Mouse (Mus musculus) neural tube, embryonic 13.5 days (tissue): ENCODE measurements at regions not wholly inside any gene's neighbourhood (a gene's known extent, or its start where the extent isn't known, plus 50 kb on each side); places are given as distances from the start of the nearest gene placed in this dataset.

Experiments used
- ATAC-seq: fragments of 200-750 bp; cut with Nextera tagmentation; 2 replicates; pipeline ENCODE4 v1.8.0; 2017; ENCODE audit warnings: low read depth, mild to moderate bottlenecking, moderate TSS enrichment, moderate library complexity
- H3K27ac ChIP-seq: fragments of 300-500 bp; sonication (generic); replicated peaks from 2 replicates; pipeline ENCODE4 v1.5.1; 2015; ENCODE audit warnings: moderate library complexity, mild to moderate bottlenecking, inconsistent platforms
- H3K27me3 ChIP-seq: fragments of 300-500 bp; sonication (generic); 2 replicates; pipeline ENCODE4 v1.6.1; 2015; ENCODE audit warnings: mild to moderate bottlenecking, inconsistent platforms
- H3K36me3 ChIP-seq: fragments of 300-500 bp; sonication (generic); 2 replicates; pipeline ENCODE4 v1.6.1; 2015; ENCODE audit warnings: mild to moderate bottlenecking, inconsistent platforms
- H3K4me1 ChIP-seq: fragments of 300-500 bp; sonication (generic); replicated peaks from 2 replicates; pipeline ENCODE4 v1.6.1; 2015; ENCODE audit warnings: inconsistent platforms
- H3K4me2 ChIP-seq: fragments of 300-500 bp; sonication (generic); 2 replicates; pipeline ENCODE4 v1.6.1; 2015; ENCODE audit warnings: inconsistent platforms, mild to moderate bottlenecking, moderate library complexity
- H3K4me3 ChIP-seq: fragments of 300-500 bp; sonication (generic); 2 replicates; pipeline ENCODE4 v1.5.1; 2015; ENCODE audit warnings: mild to moderate bottlenecking, inconsistent platforms
- H3K9ac ChIP-seq: fragments of 300-500 bp; sonication (generic); 2 replicates; pipeline ENCODE4 v1.6.1; 2015; ENCODE audit warnings: moderate library complexity, mild to moderate bottlenecking, inconsistent platforms
- H3K9me3 ChIP-seq: fragments of 300-500 bp; sonication (generic); 2 replicates; pipeline ENCODE4 v1.6.1; 2016; ENCODE audit warnings: inconsistent platforms
- WGBS: fragments of 180-500 bp; shearing (Covaris S2); methylation state at CpG from one replicate; pipeline ENCODE4 v1.1.7; 2015; 5-methylcytosine and 5-hydroxymethylcytosine counted together

GRCm38 (mm10) chr14:118374819-118375520 is 108.2 kb downstream of the Gm9376 start:
- WGBS, result 69% methylated on average over 10 of the region's 10 CpGs
- peaks cover 5% of the 10 kb centered on the region; the same call in 1 of the 2 replicates for H3K27me3 ChIP-seq
- no peak for ATAC-seq

GRCm38 (mm10) chr14:118375641-118376040 is 108.9 kb downstream of the Gm9376 start:
- H3K9me3 ChIP-seq, result no peaks in the 10 kb centered on the region
- H3K36me3 ChIP-seq, result no peaks in the 10 kb centered on the region
- no peak overlapping the region for H3K27ac ChIP-seq
- 93% methylated on average over 12 of the region's 12 CpGs for WGBS
- no peak overlapping the region for H3K4me2 ChIP-seq
- H3K27me3 ChIP-seq, result peaks cover 4% of the 10 kb centered on the region; the same call in 1 of the 2 replicates
- H3K4me3 ChIP-seq, result no peak overlapping the region
- ATAC-seq, result no peak
- H3K9ac ChIP-seq, result no peak overlapping the region
- no peaks in the 10 kb centered on the region for H3K4me1 ChIP-seq

More at GRCm38 (mm10) chr14:118374819-118375520, 108.2 kb downstream of the Gm9376 start:
- Histone ChIP-seq H3K9me3 (no peaks in the 10 kb centered on the region), H3K4me1 (peaks cover under 1% of the 10 kb centered on the region; the same call in 1 of the 2 replicates), H3K4me3 (no peak overlapping the region), H3K27ac (no peak overlapping the region), H3K9ac (no peak overlapping the region), H3K4me2 (no peak overlapping the region), H3K36me3 (no peaks in the 10 kb centered on the region)

GRCm38 (mm10) chr14:118379624-118380023 is 112.9 kb downstream of the Gm9376 start:
- Histone ChIP-seq H3K9me3 (no peaks in the 10 kb centered on the region), H3K4me2 (no peak overlapping the region), H3K4me1 (peaks cover 8% of the 10 kb centered on the region; the same call in 1 of the 2 replicates), H3K27me3 (no peaks in the 10 kb centered on the region), H3K36me3 (no peaks in the 10 kb centered on the region), H3K4me3 (no peak overlapping the region), H3K27ac (no peak overlapping the region), H3K9ac (no peak overlapping the region)
- ATAC-seq, result no peak
- WGBS, result 48% methylated on average over 8 of the region's 8 CpGs

- H3K27me3 ChIP-seq, result no peaks in the 10 kb centered on the region
- H3K4me1 ChIP-seq, result peaks cover 15% of the 10 kb centered on the region; the same call in 1 of the 2 replicates
- no peaks in the 10 kb centered on the region for H3K36me3 ChIP-seq
- no peaks in the 10 kb centered on the region for H3K9me3 ChIP-seq
- H3K4me3 ChIP-seq, result no peak overlapping the region
- no peak overlapping the region for H3K9ac ChIP-seq
- H3K27ac ChIP-seq, result no peak overlapping the region
- no peak; the same call in 1 of the 2 replicates for ATAC-seq
- 23% methylated on average over 7 of the region's 7 CpGs for WGBS
- peak overlapping the region; percentile 31 for H3K4me2 ChIP-seq
Observed at GRCm38 (mm10) chr14:118385529-118385932, 118.8 kb downstream of the Gm9376 start.

GRCm38 (mm10) chr14:118388061-118388460 is 121.3 kb downstream of the Gm9376 start:
- no peaks in the 10 kb centered on the region for H3K27me3 ChIP-seq
- WGBS, result 85% methylated on average over 15 of the region's 15 CpGs

GRCm38 (mm10) chr14:118390790-118391189 is 124.0 kb downstream of the Gm9376 start:
- Histone ChIP-seq H3K27me3 (no peaks in the 10 kb centered on the region), H3K36me3 (no peaks in the 10 kb centered on the region), H3K4me1 (no peaks in the 10 kb centered on the region; the same call in 1 of the 2 replicates), H3K9ac (no peak overlapping the region), H3K4me3 (no peak overlapping the region), H3K4me2 (no peak overlapping the region), H3K9me3 (no peaks in the 10 kb centered on the region), H3K27ac (no peak overlapping the region)
- no peak for ATAC-seq
- 73% methylated on average over 3 of the region's 3 CpGs for WGBS

More at GRCm38 (mm10) chr14:118388061-118388460, 121.3 kb downstream of the Gm9376 start:
- Histone ChIP-seq H3K27ac (no peak overlapping the region), H3K4me3 (no peak overlapping the region), H3K4me2 (no peak overlapping the region), H3K9me3 (no peaks in the 10 kb centered on the region), H3K9ac (no peak overlapping the region), H3K36me3 (no peaks in the 10 kb centered on the region), H3K4me1 (peaks cover 15% of the 10 kb centered on the region)
- no peak for ATAC-seq

GRCm38 (mm10) chr14:118391561-118391960 is 124.8 kb downstream of the Gm9376 start:
- H3K4me3 ChIP-seq, result no peak overlapping the region
- no peak for ATAC-seq
- H3K36me3 ChIP-seq, result no peaks in the 10 kb centered on the region
- H3K9ac ChIP-seq, result no peak overlapping the region
- no peaks in the 10 kb centered on the region for H3K27me3 ChIP-seq
- no peaks in the 10 kb centered on the region for H3K9me3 ChIP-seq
- WGBS, result 93% methylated on average over 5 of the region's 5 CpGs
- no peak overlapping the region for H3K27ac ChIP-seq
- no peaks in the 10 kb centered on the region; the same call in 1 of the 2 replicates for H3K4me1 ChIP-seq
- no peak overlapping the region for H3K4me2 ChIP-seq

GRCm38 (mm10) chr14:118393676-118394075 is 126.9 kb downstream of the Gm9376 start:
- ATAC-seq, result no peak
- no peaks in the 10 kb centered on the region for H3K36me3 ChIP-seq
- H3K9ac ChIP-seq, result no peak overlapping the region
- no peaks in the 10 kb centered on the region; the same call in 1 of the 2 replicates for H3K4me1 ChIP-seq
- H3K4me2 ChIP-seq, result no peak overlapping the region
- 51% methylated on average over 6 of the region's 6 CpGs for WGBS
- H3K9me3 ChIP-seq, result no peaks in the 10 kb centered on the region
- no peak overlapping the region for H3K27ac ChIP-seq
- H3K27me3 ChIP-seq, result no peaks in the 10 kb centered on the region
- no peak overlapping the region for H3K4me3 ChIP-seq

- ATAC-seq, result peak; percentile 74
- Histone ChIP-seq H3K9ac (no peak overlapping the region), H3K36me3 (no peaks in the 10 kb centered on the region), H3K27ac (no peak overlapping the region), H3K4me2 (no peak overlapping the region), H3K27me3 (peaks cover 29% of the 10 kb centered on the region), H3K9me3 (peaks cover 9% of the 10 kb centered on the region), H3K4me1 (peaks cover 18% of the 10 kb centered on the region), H3K4me3 (no peak overlapping the region)
- 26% methylated on average over 4 of the region's 4 CpGs for whole genome bisulfite sequencing
Observed at GRCm38 (mm10) chr14:118414275-118414674, 147.5 kb downstream of the Gm9376 start.

- H3K9ac ChIP-seq, result no peak overlapping the region; the same call in 1 of the 2 replicates
- no peak overlapping the region for H3K27ac ChIP-seq
- peaks cover 29% of the 10 kb centered on the region for H3K27me3 ChIP-seq
- no peak overlapping the region for H3K4me3 ChIP-seq
- 0 out of 2 replicates have a peak, but pooled peaks have one; percentile 28 for ATAC-seq
- no peaks in the 10 kb centered on the region for H3K36me3 ChIP-seq
- H3K4me2 ChIP-seq, result no peak overlapping the region
- 13% methylated on average over 7 of the region's 7 CpGs for WGBS
- H3K9me3 ChIP-seq, result peaks cover 25% of the 10 kb centered on the region
- peaks cover 18% of the 10 kb centered on the region for H3K4me1 ChIP-seq
Observed at GRCm38 (mm10) chr14:118416163-118416562, 149.4 kb downstream of the Gm9376 start.

GRCm38 (mm10) chr14:118419442-118420193 is 152.9 kb downstream of the Gm9376 start:
- Histone ChIP-seq H3K9me3 (peaks cover 25% of the 10 kb centered on the region), H3K27ac (no peak overlapping the region), H3K4me2 (no peak overlapping the region), H3K36me3 (no peaks in the 10 kb centered on the region), H3K4me1 (peaks cover 23% of the 10 kb centered on the region), H3K4me3 (no peak overlapping the region), H3K9ac (no peak overlapping the region), H3K27me3 (peaks cover 15% of the 10 kb centered on the region)
- WGBS, result 92% methylated on average over 12 of the region's 12 CpGs
- ATAC-seq, result no peak

- H3K9me3 ChIP-seq, result peaks cover 25% of the 10 kb centered on the region
- peak overlapping the region; percentile 71 for H3K27ac ChIP-seq
- no peaks in the 10 kb centered on the region for H3K36me3 ChIP-seq
- ATAC-seq, result peak; percentile 88
- H3K27me3 ChIP-seq, result no peaks in the 10 kb centered on the region
- H3K4me2 ChIP-seq, result peak overlapping the region; percentile 59
- under 1% methylated on average over 17 of the region's 17 CpGs for WGBS
- peaks cover 10% of the 10 kb centered on the region for H3K4me1 ChIP-seq
- H3K4me3 ChIP-seq, result peak overlapping the region; percentile 32
- H3K9ac ChIP-seq, result peak overlapping the region; percentile 48
Observed at GRCm38 (mm10) chr14:118422351-118423001, 155.7 kb downstream of the Gm9376 start.
